Mouse (Mus musculus): ENCODE results near the gene Ezr. TPM values are rescaled to one million over a fixed set of nuclear protein-coding genes. Genes with fewer than 3 reads are reported as not detected.

Ezr gene
- polyA plus RNA-seq (2015; fragmentation: Nextera tagmentation; extraction: Ambion mirVana), result 48.3 and 49.4 TPM in 2 replicates

GRCm38 (mm10) chr17:6782611-6783005 is at the start of gene Ezr:
Ezr (minus strand) TSS chr17:6782784.
- Histone ChIP-seq H3K4me2 (peak within 1 kb of the TSS; percentile 87), H3K27ac (replicated peaks) (peak within 1 kb of the TSS; percentile 91), H3K36me3 (replicated peaks) (0 out of 2 replicates have a peak, but pooled peaks cover 2% of the 10 kb centered on the region), H3K4me1 (replicated peaks) (peaks cover 59% of the 10 kb centered on the region), H3K9ac (peak within 1 kb of the TSS; percentile 72), H3K9me3 (replicated peaks) (no peaks in the 10 kb centered on the region), H3K4me3 (replicated peaks) (peak within 1 kb of the TSS; percentile 95), H3K27me3 (no peaks in the 10 kb centered on the region)
- WGBS (ENCODE audit: insufficient replicate concordance), result under 1% methylated on average over 52 of the region's 52 CpGs
- peak; percentile 89 for ATAC-seq (ENCODE audit: insufficient read depth)

GRCm38 (mm10) chr17:6830004-6830592 is 47.5 kb upstream of the Ezr start:
- no peaks in the 10 kb centered on the region for H3K36me3 ChIP-seq (replicated peaks)
- H3K27me3 ChIP-seq, result peaks cover 6% of the 10 kb centered on the region
- H3K4me2 ChIP-seq, result no peak overlapping the region
- H3K4me1 ChIP-seq (replicated peaks), result peaks cover 37% of the 10 kb centered on the region
- no peak for ATAC-seq (ENCODE audit: insufficient read depth)
- no peak overlapping the region for H3K27ac ChIP-seq (replicated peaks)
- no peaks in the 10 kb centered on the region for H3K9me3 ChIP-seq (replicated peaks)
- H3K4me3 ChIP-seq (replicated peaks), result no peak overlapping the region
- no peak overlapping the region for H3K9ac ChIP-seq
- WGBS (ENCODE audit: insufficient replicate concordance), result 70% methylated on average over 1 of the region's 1 CpGs

- Histone ChIP-seq H3K4me2 (peak overlapping the region; percentile 93), H3K27me3 (no peaks in the 10 kb centered on the region), H3K4me3 (replicated peaks) (peak overlapping the region; percentile 79), H3K9me3 (replicated peaks) (no peaks in the 10 kb centered on the region), H3K4me1 (replicated peaks) (peaks cover 38% of the 10 kb centered on the region), H3K9ac (peak overlapping the region; percentile 74), H3K36me3 (replicated peaks) (no peaks in the 10 kb centered on the region), H3K27ac (replicated peaks) (peak overlapping the region; percentile 99)
- no peak for ATAC-seq (ENCODE audit: insufficient read depth)
- 54% methylated on average over 7 of the region's 7 CpGs for WGBS (ENCODE audit: insufficient replicate concordance)
Measured at GRCm38 (mm10) chr17:6828531-6829150, 46.1 kb upstream of the Ezr start.

- Histone ChIP-seq H3K36me3 (replicated peaks) (no peaks in the 10 kb centered on the region), H3K4me3 (replicated peaks) (peak overlapping the region; percentile 79), H3K9me3 (replicated peaks) (no peaks in the 10 kb centered on the region), H3K27ac (replicated peaks) (peak overlapping the region; percentile 99), H3K9ac (peak overlapping the region; percentile 74), H3K4me1 (replicated peaks) (peaks cover 38% of the 10 kb centered on the region), H3K27me3 (no peaks in the 10 kb centered on the region), H3K4me2 (peak overlapping the region; percentile 93)
- under 1% methylated on average over 64 of the region's 64 CpGs for WGBS (ENCODE audit: insufficient replicate concordance)
- ATAC-seq (ENCODE audit: insufficient read depth), result peak; percentile 98
Measured at GRCm38 (mm10) chr17:6827740-6828461, 45.3 kb upstream of the Ezr start.

- 11% methylated on average over 10 of the region's 10 CpGs for WGBS (ENCODE audit: insufficient replicate concordance)
- Histone ChIP-seq H3K27me3 (no peaks in the 10 kb centered on the region), H3K4me3 (replicated peaks) (peak overlapping the region; percentile 79), H3K27ac (replicated peaks) (peak overlapping the region; percentile 99), H3K4me1 (replicated peaks) (peaks cover 38% of the 10 kb centered on the region), H3K36me3 (replicated peaks) (no peaks in the 10 kb centered on the region), H3K9ac (peak overlapping the region; percentile 74), H3K4me2 (peak overlapping the region; percentile 93), H3K9me3 (replicated peaks) (no peaks in the 10 kb centered on the region)
- peak; percentile 68 for ATAC-seq (ENCODE audit: insufficient read depth)
Measured at GRCm38 (mm10) chr17:6827159-6827733, 44.7 kb upstream of the Ezr start.

- Histone ChIP-seq H3K36me3 (replicated peaks) (no peaks in the 10 kb centered on the region), H3K4me1 (replicated peaks) (peaks cover 46% of the 10 kb centered on the region), H3K9ac (no peak overlapping the region), H3K27me3 (no peaks in the 10 kb centered on the region), H3K9me3 (replicated peaks) (no peaks in the 10 kb centered on the region), H3K27ac (replicated peaks) (no peak overlapping the region), H3K4me2 (no peak overlapping the region), H3K4me3 (replicated peaks) (no peak overlapping the region)
- no peak for ATAC-seq (ENCODE audit: insufficient read depth)
- 64% methylated on average over 5 of the region's 5 CpGs for WGBS (ENCODE audit: insufficient replicate concordance)
Measured at GRCm38 (mm10) chr17:6816796-6817195, 34.2 kb upstream of the Ezr start.

- H3K27ac ChIP-seq (replicated peaks), result no peak overlapping the region
- no peaks in the 10 kb centered on the region for H3K9me3 ChIP-seq (replicated peaks)
- H3K9ac ChIP-seq, result no peak overlapping the region
- no peaks in the 10 kb centered on the region for H3K27me3 ChIP-seq
- no peak overlapping the region for H3K4me3 ChIP-seq (replicated peaks)
- peaks cover 46% of the 10 kb centered on the region for H3K4me1 ChIP-seq (replicated peaks)
- H3K4me2 ChIP-seq, result no peak overlapping the region
- no peaks in the 10 kb centered on the region for H3K36me3 ChIP-seq (replicated peaks)
- ATAC-seq (ENCODE audit: insufficient read depth), result no peak
- WGBS (ENCODE audit: insufficient replicate concordance), result 7% methylated on average over 1 of the region's 1 CpGs
Measured at GRCm38 (mm10) chr17:6816151-6816550, 33.6 kb upstream of the Ezr start.

GRCm38 (mm10) chr17:6814656-6815055 is 32.1 kb upstream of the Ezr start:
- no peak overlapping the region for H3K4me3 ChIP-seq (replicated peaks)
- H3K9ac ChIP-seq, result no peak overlapping the region
- H3K27ac ChIP-seq (replicated peaks), result peak overlapping the region; percentile 4; the same call in 1 of the 2 replicates
- H3K9me3 ChIP-seq (replicated peaks), result no peaks in the 10 kb centered on the region
- no peak overlapping the region for H3K4me2 ChIP-seq
- 16% methylated on average over 4 of the region's 4 CpGs for WGBS (ENCODE audit: insufficient replicate concordance)
- no peaks in the 10 kb centered on the region for H3K36me3 ChIP-seq (replicated peaks)
- peaks cover 46% of the 10 kb centered on the region for H3K4me1 ChIP-seq (replicated peaks)
- ATAC-seq (ENCODE audit: insufficient read depth), result peak; percentile 76
- no peaks in the 10 kb centered on the region for H3K27me3 ChIP-seq

- no peak overlapping the region for H3K9ac ChIP-seq
- H3K27me3 ChIP-seq, result no peaks in the 10 kb centered on the region
- H3K4me2 ChIP-seq, result no peak overlapping the region
- no peaks in the 10 kb centered on the region for H3K9me3 ChIP-seq (replicated peaks)
- no peak overlapping the region for H3K4me3 ChIP-seq (replicated peaks)
- H3K27ac ChIP-seq (replicated peaks), result no peak overlapping the region
- no peaks in the 10 kb centered on the region for H3K36me3 ChIP-seq (replicated peaks)
- ATAC-seq (ENCODE audit: insufficient read depth), result no peak
- H3K4me1 ChIP-seq (replicated peaks), result peaks cover 55% of the 10 kb centered on the region
- WGBS (ENCODE audit: insufficient replicate concordance), result 51% methylated on average over 3 of the region's 3 CpGs
Measured at GRCm38 (mm10) chr17:6812851-6813191, 30.2 kb upstream of the Ezr start.

- whole genome bisulfite sequencing (ENCODE audit: insufficient replicate concordance), result 47% methylated on average over 7 of the region's 7 CpGs
- peaks cover 53% of the 10 kb centered on the region for H3K4me1 ChIP-seq (replicated peaks)
- H3K27ac ChIP-seq (replicated peaks), result no peak overlapping the region
Measured at GRCm38 (mm10) chr17:6811931-6812850, 29.6 kb upstream of the Ezr start.

More at GRCm38 (mm10) chr17:6811931-6812850, 29.6 kb upstream of the Ezr start:
- no peak overlapping the region for H3K9ac ChIP-seq
- H3K36me3 ChIP-seq (replicated peaks), result no peaks in the 10 kb centered on the region
- H3K4me3 ChIP-seq (replicated peaks), result no peak overlapping the region
- H3K27me3 ChIP-seq, result no peaks in the 10 kb centered on the region
- no peak; the same call in 1 of the 2 replicates for ATAC-seq (ENCODE audit: insufficient read depth)
- H3K9me3 ChIP-seq (replicated peaks), result no peaks in the 10 kb centered on the region
- H3K4me2 ChIP-seq, result no peak overlapping the region
